Mouse (Mus musculus): ENCODE results near the gene Slu7.

Gene Slu7

DNA sequence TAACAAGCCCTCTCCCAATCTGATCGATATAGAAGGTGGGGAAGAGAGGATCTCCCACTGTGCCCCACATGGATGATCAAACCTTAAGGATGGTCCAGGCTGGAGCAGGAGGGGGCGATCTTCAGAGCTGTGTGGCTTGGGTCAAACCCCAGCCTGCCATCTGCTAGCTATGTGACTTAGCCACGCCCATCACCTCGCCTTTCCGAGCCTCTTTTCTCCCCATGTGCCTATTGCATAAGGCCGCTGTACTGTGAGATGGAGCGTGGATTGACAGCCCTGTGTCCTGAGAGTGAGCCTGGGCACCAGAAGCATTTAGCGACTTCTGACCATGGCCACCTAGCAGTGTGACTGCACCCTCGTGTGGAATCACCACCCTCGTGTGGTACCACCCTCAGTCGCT is 51.1 kb downstream of the Slu7 start:
- DNase-seq (ENCODE audit: low spot score in 2 of 2) = no peak

DNA sequence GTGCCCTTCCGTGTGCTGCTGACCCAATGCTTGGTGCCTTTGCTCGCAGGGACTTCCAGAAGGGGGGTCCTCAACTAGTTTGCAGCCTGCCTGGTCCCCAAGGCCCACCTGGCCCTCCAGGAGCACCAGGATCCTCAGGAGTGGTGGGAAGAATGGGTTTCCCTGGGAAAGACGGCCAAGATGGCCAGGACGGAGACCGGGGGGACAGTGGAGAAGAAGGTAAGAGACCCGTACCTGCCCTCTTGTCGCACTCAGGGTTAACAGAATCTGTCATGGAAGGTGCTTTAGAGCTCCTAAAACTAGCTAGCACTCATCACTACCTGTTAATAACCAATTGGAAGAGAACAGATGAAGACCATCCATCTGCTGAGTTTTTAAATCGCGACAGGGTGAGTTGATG is 52.3 kb downstream of the Slu7 start:
- DNase-seq (ENCODE audit: low spot score in 2 of 2) = no peak

DNA sequence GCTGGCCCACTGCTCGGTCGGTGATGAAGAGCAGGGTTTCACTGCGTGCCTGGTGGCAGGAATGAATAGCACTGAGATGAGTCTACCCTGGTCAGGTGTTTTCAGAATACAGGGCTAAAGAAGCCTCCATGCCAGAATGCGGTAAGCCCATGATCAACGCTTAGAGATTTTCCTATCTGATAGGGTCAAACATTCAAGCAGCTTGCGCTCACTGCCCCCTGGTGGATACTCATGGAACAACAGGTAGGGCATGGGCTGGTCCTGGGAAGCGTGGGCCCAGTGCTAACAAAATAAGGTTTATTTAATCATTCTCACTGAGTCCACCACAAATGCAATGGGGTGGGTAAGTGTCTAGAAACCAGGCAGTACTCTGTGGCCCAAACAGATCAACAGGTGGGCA is 59.1 kb downstream of the Slu7 start:
- DNase-seq (ENCODE audit: low spot score in 2 of 2) = peak; percentile 34 to 55

DNA sequence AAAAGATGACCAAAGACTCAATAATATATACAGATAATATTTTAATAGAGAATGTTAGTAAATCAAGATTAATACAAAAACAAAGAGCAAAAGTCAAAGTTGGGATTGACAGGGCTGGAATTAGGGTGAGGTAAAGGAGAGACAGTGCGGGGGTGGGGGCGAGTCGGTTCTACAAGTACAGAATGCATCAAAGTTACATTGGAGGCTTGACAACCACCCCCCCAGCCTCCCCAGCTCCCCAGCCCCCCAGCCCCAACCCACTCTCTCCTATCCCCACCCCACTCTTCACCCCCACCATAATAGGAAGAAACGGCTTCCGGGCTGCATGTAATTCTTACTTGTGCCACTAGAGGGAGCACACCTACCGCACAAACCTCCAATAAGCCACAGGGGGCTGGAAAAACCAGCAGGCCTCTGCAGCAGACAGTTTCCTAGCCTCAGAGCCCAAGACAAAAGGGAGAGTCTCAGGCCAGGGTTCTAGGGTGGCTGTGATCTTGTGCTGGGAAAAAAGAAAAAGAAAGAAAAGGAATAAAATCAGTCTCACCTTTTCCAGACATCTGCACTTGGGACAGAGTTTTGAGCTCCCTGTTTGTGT is 60.4 kb downstream of the Slu7 start:
- DNase-seq (ENCODE audit: low spot score in 2 of 2) = peak in 1 of 2 experiments; percentile 50

DNA sequence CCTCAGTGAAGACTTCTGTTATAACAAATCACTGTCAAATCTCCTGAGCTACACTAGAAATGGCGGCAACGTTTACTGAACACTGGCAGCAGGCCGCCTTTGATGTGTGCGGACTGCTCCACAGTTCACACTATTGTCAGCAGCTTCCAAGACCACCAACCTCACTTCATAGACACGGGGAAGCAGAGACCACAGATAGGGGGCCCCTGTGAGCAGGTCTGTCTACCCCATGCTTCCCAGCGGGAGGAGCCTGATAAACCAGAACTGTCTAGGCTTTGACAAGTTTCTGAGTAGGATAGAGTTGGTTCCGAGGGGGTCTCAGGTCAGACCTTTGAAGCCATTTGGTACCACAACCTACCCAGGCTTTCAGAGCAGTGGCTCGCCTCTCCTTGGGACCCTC is 61.5 kb downstream of the Slu7 start:
- no peak for DNase-seq (ENCODE audit: low spot score in 2 of 2)

DNA sequence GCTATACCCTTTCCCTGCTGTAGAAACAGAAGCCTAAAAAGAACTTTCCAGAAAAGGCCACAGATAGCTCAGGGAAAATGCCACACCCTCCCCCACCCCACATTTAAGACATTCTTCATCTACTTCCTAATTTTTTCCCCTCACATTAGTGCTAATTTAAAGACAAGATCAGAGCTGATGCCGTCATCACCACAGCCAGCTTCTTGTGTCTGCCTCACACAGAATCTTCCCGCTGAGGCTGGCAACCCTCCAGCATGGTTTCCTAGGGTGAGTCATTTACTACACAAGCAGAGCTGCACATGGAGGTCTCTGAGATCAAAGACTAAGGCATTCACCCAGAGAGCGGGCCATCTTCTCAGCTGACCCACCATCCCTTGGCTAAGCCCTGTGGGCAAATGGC is 62.0 kb downstream of the Slu7 start:
- no peak for DNase-seq (ENCODE audit: low spot score in 2 of 2)

All from spleen, postnatal 14 days (tissue).